Mouse (Mus musculus): ENCODE data around the gene Polr3e. TPM values are rescaled to one million over a fixed set of nuclear protein-coding genes. Genes with fewer than 3 reads are reported as not detected.
A peak's percentile ranks its signal among the peaks of the same experiment; 100 is the strongest.
"Not testable (repeated sequence)": the region's sequence is repeated elsewhere in the genome, so short reads cannot be mapped to it uniquely, and the experiment has no call there.

Polr3e gene
- total RNA-seq, 1 experiment from 2014 or later, result 30.3 TPM

DNA sequence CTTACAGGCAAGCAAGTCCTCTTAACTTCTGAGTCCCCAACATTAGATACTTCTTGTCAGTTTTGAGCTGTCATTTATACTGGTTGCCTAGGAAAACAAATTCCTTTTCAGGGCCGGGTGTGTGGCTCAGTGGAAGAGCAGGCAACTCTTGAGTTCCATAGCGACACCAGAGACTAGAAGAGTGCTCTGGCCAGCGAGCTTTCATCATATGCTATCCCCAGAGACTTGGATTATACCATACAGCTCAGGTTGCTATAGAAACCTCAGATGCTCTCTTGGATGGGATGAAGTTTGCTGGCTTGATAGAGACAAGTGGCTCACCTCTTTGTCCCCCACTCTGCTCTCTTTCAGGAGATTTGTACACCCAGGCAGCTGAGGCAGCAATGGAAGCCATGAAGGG lies 14.6 kb upstream of the Polr3e start:
- no peak for ATAC-seq (replicated peaks; ENCODE audit: low read depth, poor library complexity, severe bottlenecking)

- ATAC-seq (replicated peaks; ENCODE audit: low read depth, poor library complexity, severe bottlenecking), result not testable (repeated sequence)
These were observed 7.4 kb upstream of the Polr3e start for GRCm38 (mm10) chr7:120910172-120910571.

GRCm38 (mm10) chr7:120911268-120911667 lies 6.3 kb upstream of the Polr3e start:
- ATAC-seq (replicated peaks; ENCODE audit: low read depth, poor library complexity, severe bottlenecking), result not testable (repeated sequence)

GRCm38 (mm10) chr7:120913332-120913731 lies 4.2 kb upstream of the Polr3e start:
- no peak for ATAC-seq (replicated peaks; ENCODE audit: low read depth, poor library complexity, severe bottlenecking)

- ATAC-seq (replicated peaks; ENCODE audit: low read depth, poor library complexity, severe bottlenecking), result no peak
These were observed 1.2 kb upstream of the Polr3e start for GRCm38 (mm10) chr7:120916262-120916875.

DNA sequence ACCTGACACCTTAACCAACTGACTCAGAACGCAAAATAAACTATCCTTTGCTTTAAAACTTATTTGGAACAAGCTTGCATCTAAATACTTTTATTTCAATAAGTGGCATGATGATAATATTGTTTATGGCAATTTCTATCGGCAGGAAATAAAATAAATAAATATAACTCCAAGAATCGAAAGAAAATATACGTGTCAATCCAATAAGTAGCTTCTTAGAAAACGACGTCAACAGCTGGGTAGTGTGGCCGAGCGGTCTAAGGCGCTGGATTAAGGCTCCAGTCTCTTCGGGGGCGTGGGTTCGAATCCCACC lies 309 bp upstream of the Polr3e start:
- no peak for ATAC-seq (replicated peaks; ENCODE audit: low read depth, poor library complexity, severe bottlenecking)

DNA sequence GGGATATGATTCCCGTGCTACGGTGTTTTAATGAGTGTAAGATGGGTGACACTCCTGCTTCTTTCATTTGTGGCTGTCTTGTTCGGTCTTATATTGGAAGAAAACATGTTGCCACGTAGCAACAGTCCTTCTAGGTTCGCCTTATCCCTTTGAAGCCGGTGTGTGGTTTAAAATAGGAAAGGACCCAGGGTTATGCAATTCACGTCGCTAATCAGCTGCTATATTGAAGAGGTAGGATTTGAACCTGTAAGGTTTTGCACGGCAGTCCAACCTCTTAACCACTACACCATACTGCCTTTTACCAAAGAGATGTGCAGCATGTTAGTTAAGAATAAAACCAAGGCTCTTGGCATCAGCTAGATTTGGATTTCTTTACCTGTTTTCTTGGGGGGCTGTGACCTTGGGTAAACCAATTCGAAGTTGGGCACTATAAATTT lies 1.0 kb downstream of the Polr3e start:
- peak; percentile 79 for ATAC-seq (replicated peaks; ENCODE audit: low read depth, poor library complexity, severe bottlenecking)

DNA sequence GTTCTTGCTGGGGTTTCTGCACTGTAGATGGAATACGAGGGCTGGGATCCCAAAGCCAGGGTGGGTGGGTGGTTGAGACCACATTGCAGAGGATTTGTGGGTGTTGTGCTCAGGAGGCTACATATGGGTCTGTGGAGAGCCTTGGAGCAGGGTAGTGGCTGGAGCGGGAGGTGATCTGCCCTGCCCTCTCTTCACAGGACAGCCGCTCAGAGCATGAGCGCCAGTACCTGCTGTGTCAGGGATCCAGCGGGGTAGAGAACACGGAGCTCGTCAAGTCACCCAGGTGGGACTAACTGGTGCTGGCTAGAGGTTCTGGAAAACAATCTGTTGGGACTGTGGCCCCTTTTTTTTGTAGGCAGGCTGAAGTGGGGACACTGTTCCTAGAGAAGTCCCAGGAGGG lies 15.6 kb downstream of the Polr3e start:
- no peak for ATAC-seq (replicated peaks; ENCODE audit: low read depth, poor library complexity, severe bottlenecking)

- no peak for ATAC-seq (replicated peaks; ENCODE audit: low read depth, poor library complexity, severe bottlenecking)
These were observed 16.2 kb downstream of the Polr3e start for GRCm38 (mm10) chr7:120933680-120934195.

DNA sequence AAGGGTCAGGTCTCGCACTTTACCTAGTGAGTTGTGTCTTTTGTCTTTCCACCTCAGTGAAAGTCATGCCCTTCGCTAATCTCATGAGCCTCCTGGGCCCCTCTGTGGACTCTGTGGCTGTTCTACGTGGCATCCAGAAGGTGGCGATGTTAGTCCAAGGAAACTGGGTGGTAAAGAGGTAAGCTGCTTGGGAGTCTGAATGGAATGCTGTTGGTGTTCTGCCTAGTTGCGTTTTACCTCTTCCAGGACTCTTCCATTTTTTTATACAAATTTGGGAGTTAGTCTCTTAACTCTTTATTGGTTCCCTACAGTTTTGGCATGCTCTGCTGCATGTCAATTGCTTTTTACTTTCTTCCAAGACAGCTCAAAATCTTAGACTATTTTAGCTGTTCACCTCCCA lies 17.2 kb downstream of the Polr3e start:
- peak; percentile 85 for ATAC-seq (replicated peaks; ENCODE audit: low read depth, poor library complexity, severe bottlenecking)

GRCm38 (mm10) chr7:120936522-120936921 lies 19.0 kb downstream of the Polr3e start:
- no peak for ATAC-seq (replicated peaks; ENCODE audit: low read depth, poor library complexity, severe bottlenecking)

DNA sequence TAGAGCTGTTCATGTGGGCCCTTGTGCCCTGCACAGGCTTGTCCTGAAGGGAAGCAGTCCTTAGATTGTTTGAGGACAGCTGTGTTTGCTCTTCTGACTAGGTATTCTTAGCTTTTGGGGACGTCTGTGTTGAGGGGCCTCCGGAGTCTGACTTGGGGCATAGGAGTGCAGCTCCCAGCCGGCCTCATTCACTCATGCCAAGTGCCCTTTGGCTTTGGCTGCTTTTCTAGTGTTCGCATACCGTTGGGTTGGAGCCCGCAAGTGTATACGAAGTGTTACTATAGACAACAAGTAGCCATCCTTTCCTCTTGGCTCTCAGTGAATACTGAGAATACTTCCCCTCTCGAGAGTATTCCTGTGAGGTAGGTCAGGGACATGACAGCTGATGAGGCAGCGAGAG lies 20.7 kb downstream of the Polr3e start:
- no peak for ATAC-seq (replicated peaks; ENCODE audit: low read depth, poor library complexity, severe bottlenecking)

DNA sequence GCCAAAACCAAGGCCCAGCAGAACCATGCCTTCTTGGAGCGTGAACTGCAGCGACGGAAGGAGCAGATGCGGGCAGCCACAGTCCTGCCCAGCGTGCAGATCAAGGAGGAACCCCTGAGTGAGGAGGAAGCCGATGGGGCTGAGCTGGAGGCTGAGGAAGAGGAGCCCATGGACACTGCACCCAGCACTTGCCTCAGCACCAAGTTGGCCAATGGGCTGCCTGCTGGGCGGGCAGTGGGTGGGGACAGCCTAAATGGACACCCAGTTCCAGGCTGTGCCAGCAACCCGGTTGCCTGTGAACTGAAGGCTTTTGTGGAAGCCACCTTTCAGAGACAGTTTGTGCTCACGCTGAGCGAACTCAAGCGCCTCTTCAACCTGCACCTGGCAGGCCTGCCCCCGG lies 22.8 kb downstream of the Polr3e start:
- ATAC-seq (replicated peaks; ENCODE audit: low read depth, poor library complexity, severe bottlenecking), result no peak

- ATAC-seq (replicated peaks; ENCODE audit: low read depth, poor library complexity, severe bottlenecking), result no peak
These were observed 23.7 kb downstream of the Polr3e start for GRCm38 (mm10) chr7:120941214-120941613.

DNA sequence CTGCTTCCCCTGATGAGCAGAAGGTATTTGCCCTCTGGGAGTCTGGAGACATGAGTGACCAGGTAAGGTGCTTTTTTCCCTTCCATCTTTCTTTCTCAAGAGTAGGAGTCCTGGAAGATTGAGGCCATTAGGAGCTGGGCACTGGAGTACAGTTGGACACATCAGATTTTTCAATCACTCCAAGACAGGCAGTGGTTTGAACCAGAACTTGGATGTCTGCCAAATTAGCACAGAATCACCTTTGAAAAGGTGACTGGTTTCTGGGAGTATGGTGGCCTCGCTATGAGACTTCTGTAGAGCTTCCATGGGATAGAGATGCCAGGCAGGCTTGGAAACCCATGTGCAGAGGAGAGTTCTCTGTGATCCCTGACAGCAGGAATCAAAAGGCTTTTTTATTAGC lies 25.0 kb downstream of the Polr3e start:
- ATAC-seq (replicated peaks; ENCODE audit: low read depth, poor library complexity, severe bottlenecking), result no peak

DNA sequence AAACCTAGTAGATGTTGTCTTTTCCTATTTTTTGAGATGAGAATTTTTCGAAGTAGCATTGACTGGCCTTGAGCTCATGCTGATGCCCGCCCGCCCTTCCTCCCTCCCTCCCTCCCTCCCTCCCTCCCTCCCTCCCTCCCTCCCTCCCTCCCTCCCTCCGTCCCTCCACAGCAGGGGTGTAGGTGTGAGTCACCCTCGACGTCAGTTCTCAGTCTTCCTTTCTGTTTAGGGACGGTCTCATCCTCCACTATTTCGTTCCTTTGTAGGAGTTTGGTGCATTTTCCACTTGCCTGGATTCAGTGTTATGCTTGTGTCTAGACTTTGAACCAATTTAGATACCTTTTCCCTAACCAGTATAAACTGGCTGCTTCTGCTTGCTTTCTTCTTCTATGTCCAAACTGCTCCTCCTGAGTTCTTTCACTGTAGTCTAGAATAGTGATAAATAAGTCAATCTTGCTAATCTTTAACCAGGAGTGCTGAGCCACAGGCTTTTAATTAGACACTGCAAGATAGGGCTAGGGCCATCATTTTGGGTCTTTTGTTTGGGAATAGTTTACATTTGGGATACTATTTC lies 26.5 kb downstream of the Polr3e start:
- ATAC-seq (replicated peaks; ENCODE audit: low read depth, poor library complexity, severe bottlenecking), result no peak

DNA sequence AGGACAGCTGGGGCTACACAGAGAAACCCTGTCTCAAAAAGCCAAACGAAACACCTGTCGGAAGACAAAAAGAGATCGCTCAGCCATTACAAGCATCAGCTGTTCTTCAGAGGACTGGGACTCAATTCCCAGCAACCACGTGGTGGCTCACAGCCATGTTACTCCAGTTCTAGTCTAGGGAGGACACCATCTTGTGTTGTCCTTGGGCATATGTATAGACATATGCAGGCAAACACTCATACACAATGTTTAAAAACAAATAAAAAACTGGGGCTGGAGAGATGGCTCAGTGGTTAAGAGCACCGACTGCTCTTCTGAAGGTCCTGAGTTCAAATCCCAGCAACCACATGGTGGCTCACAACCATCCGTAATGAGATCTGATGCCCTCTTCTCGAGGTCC lies 36.0 kb downstream of the Polr3e start:
- ATAC-seq (replicated peaks; ENCODE audit: low read depth, poor library complexity, severe bottlenecking), result not testable (repeated sequence)

GRCm38 (mm10) chr7:120960116-120960515 lies 42.6 kb downstream of the Polr3e start:
- no peak for ATAC-seq (replicated peaks; ENCODE audit: low read depth, poor library complexity, severe bottlenecking)

DNA sequence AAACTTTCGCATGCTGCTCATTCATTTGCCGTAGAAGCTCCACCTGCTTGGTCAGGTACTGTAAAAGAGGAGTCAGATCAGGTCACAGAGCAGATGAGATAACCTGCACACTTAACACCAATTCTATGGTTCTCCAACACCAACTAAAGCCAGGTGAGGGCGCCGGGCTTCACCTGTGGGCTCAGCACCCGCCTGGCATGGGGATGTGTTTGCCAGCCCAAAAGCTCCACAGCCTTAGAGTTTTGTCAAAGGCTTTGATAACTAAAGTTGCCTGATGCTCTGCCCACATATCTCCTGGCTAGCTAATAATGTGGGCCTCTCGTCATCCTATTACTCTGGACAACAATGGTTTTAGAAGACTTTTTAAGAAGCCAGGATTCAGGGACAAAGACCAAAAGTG lies 43.1 kb downstream of the Polr3e start:
- no peak for ATAC-seq (replicated peaks; ENCODE audit: low read depth, poor library complexity, severe bottlenecking)

- ATAC-seq (replicated peaks; ENCODE audit: low read depth, poor library complexity, severe bottlenecking), result no peak
These were observed 44.3 kb downstream of the Polr3e start for GRCm38 (mm10) chr7:120961893-120962292.

DNA sequence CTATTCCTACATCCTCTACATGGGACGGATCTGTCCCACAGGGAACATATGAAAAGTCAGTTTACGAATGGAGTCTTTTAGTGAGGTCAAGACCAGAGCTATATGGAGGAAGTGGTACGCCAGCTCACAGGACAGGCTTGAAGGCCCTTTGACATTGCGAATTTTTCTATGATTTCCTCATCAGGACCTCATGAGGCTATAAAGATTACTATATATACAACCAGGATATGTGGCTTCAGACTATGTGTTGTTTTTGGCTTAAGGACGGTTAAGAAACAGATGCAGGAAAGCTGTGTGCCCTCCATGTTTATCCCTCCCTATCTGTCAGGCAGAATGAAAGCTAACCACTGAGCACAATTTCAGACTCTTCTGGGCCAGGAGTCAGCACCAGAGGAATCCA lies 45.6 kb downstream of the Polr3e start:
- ATAC-seq (replicated peaks; ENCODE audit: low read depth, poor library complexity, severe bottlenecking), result no peak

DNA sequence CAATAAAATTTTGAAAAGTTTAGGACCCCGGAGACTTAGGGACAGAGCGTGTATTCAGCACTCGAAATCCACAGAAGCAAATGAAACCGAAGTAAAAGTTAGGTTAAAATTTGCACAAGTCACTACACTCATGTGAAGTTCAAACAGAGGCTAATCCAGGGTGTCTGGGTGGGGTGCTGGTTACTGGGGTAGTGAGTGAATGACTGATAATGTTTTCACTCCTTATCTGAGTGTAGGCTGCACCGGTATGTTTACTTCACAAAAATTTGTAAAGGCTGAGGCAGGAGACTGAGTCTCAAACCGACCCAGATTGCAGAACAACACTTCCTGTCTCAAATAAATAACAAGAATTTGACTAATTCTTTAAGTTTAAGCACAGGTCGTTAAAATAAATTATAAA lies 51.7 kb downstream of the Polr3e start:
- peak; percentile 72 for ATAC-seq (replicated peaks; ENCODE audit: low read depth, poor library complexity, severe bottlenecking)
